Mouse (Mus musculus) MEL (cell line): Measurements from ENCODE around the gene Gm45521.

Experiments
- CTCF ChIP-seq, 3 experiments: IDR thresholded peaks in 2 of 3; conservative IDR thresholded peaks in 1 of 3; 2 replicates each; pipeline ENCODE4 v1.5.1; 2011 to 2012; ENCODE audit warnings: low read length in 3 of 3, low read depth in 2 of 3, mild to moderate bottlenecking in 2 of 3, improper control_type of control experiment in 1 of 3, inconsistent platforms in 1 of 3, mixed read lengths in 1 of 3, moderate library complexity in 1 of 3; ENCODE audit not compliant: control insufficient read depth in 1 of 3, insufficient read depth in 1 of 3, poor library complexity in 1 of 3, severe bottlenecking in 1 of 3
- GABPA ChIP-seq: IDR thresholded peaks from 2 replicates; pipeline ENCODE4 v1.6.1; 2012; ENCODE audit warnings: low read depth, mild to moderate bottlenecking, inconsistent platforms, low read length, improper control_type of control experiment, moderate library complexity
- MEF2A ChIP-seq: IDR thresholded peaks from 2 replicates; pipeline ENCODE4 v1.6.1; 2014; ENCODE audit warnings: low read depth, mild to moderate bottlenecking, inconsistent platforms, low read length, improper control_type of control experiment; ENCODE audit not compliant: poor library complexity, insufficient replicate concordance, severe bottlenecking; ENCODE audit errors: extremely low read depth
- POLR2A ChIP-seq, 2 experiments: IDR thresholded peaks; 2 replicates each; pipeline ENCODE4 v1.6.1; 2011 to 2012; ENCODE audit warnings: low read length in 2 of 2, mild to moderate bottlenecking in 2 of 2, control low read depth in 1 of 2, improper control_type of control experiment in 1 of 2, low read depth in 1 of 2, moderate library complexity in 1 of 2; ENCODE audit not compliant: control insufficient read depth in 1 of 2, insufficient read depth in 1 of 2, poor library complexity in 1 of 2
- UBTF ChIP-seq: IDR thresholded peaks from 2 replicates; pipeline ENCODE4 v1.6.1; 2012; ENCODE audit warnings: low read depth, mild to moderate bottlenecking, inconsistent platforms, low read length, improper control_type of control experiment, moderate library complexity, borderline replicate concordance; ENCODE audit not compliant: insufficient read depth

DNA sequence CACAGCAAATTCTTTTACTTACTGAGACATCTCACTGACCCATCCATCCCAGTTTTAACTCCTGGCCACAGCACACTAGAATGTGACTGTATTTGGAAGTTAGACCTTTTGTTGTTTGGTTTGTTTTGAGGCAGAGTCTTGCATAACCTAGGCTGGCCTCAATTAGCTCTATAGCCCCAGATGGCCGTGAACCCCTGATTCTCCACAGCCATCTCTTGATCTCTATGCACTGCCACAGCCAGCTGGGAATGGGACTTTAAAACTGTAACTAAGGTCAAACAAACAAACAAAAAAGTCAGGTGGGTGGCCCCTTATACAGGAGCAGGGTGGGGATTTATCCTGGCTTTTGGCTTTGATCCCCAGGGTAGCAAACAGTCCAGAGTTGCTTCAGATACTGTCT lies 17.6 kb downstream of the Gm45521 start:
- TF ChIP-seq CTCF (IDR thresholded peaks at IDR 0.05 in 2 of 3, conservative IDR thresholded peaks at IDR 0.05 in 1 of 3; ENCODE audit: control insufficient read depth in 1 of 3, insufficient read depth in 1 of 3, low read depth in 2 of 3, low read length in 3 of 3, poor library complexity in 1 of 3, severe bottlenecking in 1 of 3) (no peak), POLR2A (IDR thresholded peaks at IDR 0.05; ENCODE audit: control insufficient read depth in 1 of 2, insufficient read depth in 1 of 2, low read depth in 1 of 2, low read length in 2 of 2, poor library complexity in 1 of 2) (no peak), MEF2A (no peak), UBTF (no peak), GABPA (no peak)
